Mouse (Mus musculus): Measurements from ENCODE around the gene Omg. TPM values are rescaled to one million over a fixed set of nuclear protein-coding genes. Genes with fewer than 3 reads are reported as not detected.

Omg gene
- not detected in 2 replicates for polyA plus RNA-seq (2012; rRNA removed)

GRCm38 (mm10) chr11:79503845-79504244, at the start of gene Omg:
Gene Omg (minus strand): TSS chr11:79504084.

GRCm38 (mm10) chr11:79530333-79530761, 26.5 kb upstream of the Omg start, which contains the start of the genes Evi2 and Evi2a:
Gene Evi2 (minus strand): TSS chr11:79530589.
Gene Evi2a (minus strand): TSS chr11:79530609.

GRCm38 (mm10) chr11:79523560-79524309, 19.9 kb upstream of the Omg start, which contains the start of gene Evi2b:
Gene Evi2b (minus strand): TSS chr11:79523762.

Other genes starting within 250 kb of the Omg start
- gene Wsb1, start 249.4 kb downstream of the Omg start, polyA plus RNA-seq (2012; rRNA removed), result 13.5 and 13.7 TPM in 2 replicates
- not detected in 2 replicates for gene Gm9964, start 207.2 kb downstream of the Omg start, polyA plus RNA-seq (2012; rRNA removed)
- gene Nf1, start 164.4 kb downstream of the Omg start, polyA plus RNA-seq (2012; rRNA removed), result 2.1 and 2.8 TPM in 2 replicates
- 2.3 and 4.2 TPM in 2 replicates for gene Evi2b, start 19.7 kb upstream of the Omg start, polyA plus RNA-seq (2012; rRNA removed)
- 0.08 TPM in 2 replicates for gene Evi2, start 26.5 kb upstream of the Omg start, polyA plus RNA-seq (2012; rRNA removed)
- 0.81 and 1.0 TPM in 2 replicates for gene Evi2a, start 26.5 kb upstream of the Omg start, polyA plus RNA-seq (2012; rRNA removed)
- 10.0 and 14.8 TPM in 2 replicates for gene Rab11fip4, start 87.1 kb upstream of the Omg start, polyA plus RNA-seq (2012; rRNA removed)

Measured in stomach, adult 2 months (tissue).